Comparison of ENCODE assay signal across 8 mouse cellular contexts in genomic region chr19:14598690-14599288, GRCm38 (mm10). TPM values are rescaled to one million over a fixed set of nuclear protein-coding genes. Genes with fewer than 3 reads are reported as not detected.
A peak's percentile ranks its signal among the peaks of the same experiment; 100 is the strongest.
DNase-seq lines count a peak whose midpoint lies in the region; ATAC-seq lines count a peak whose summit lies in the region.

No protein-coding gene starts in this region.

- H3K4me3 ChIP-seq in kidney, embryonic 15.5 days (replicated peaks), result peak overlapping the region; percentile 95
- peak overlapping the region; percentile 46 for H3K4me3 ChIP-seq in midbrain, embryonic 14.5 days (replicated peaks; ENCODE audit: low read depth, low read length)

- peak overlapping the region; percentile 73 for H3K4me2 ChIP-seq in kidney, embryonic 15.5 days
- peak overlapping the region; percentile 72 for H3K4me2 ChIP-seq in midbrain, embryonic 14.5 days (ENCODE audit: low read length)

- peak overlapping the region; percentile 50 for H3K9ac ChIP-seq in kidney, embryonic 15.5 days
- H3K9ac ChIP-seq in midbrain, embryonic 14.5 days (replicated peaks; ENCODE audit: low read length), result peak overlapping the region; percentile 57

- WGBS in kidney, embryonic 15.5 days, result under 1% methylated on average over 46 of the region's 46 CpGs
- under 1% methylated on average over 46 of the region's 46 CpGs for WGBS in midbrain, embryonic 14.5 days

- no peaks in the 10 kb centered on the region for H3K9me3 ChIP-seq in kidney, embryonic 15.5 days (replicated peaks)
- H3K9me3 ChIP-seq in midbrain, embryonic 14.5 days (ENCODE audit: control insufficient read depth, low read length), result no peaks in the 10 kb centered on the region

- H3K27ac ChIP-seq in kidney, embryonic 15.5 days, result peak overlapping the region; percentile 93
- H3K27ac ChIP-seq in midbrain, embryonic 14.5 days (replicated peaks; ENCODE audit: low read depth, low read length), result peak overlapping the region; percentile 95

- intact Hi-C loops in left cerebral cortex, postnatal 10 days (cut with DNase I), result loop anchor here (2.0 to 10.0 kb wide), 5 partner anchors 72 to 1014 kb away; no protein-coding TSS in a partner anchor

- H3K4me1 ChIP-seq in kidney, embryonic 15.5 days, result peaks cover 37% of the 10 kb centered on the region
- peaks cover 22% of the 10 kb centered on the region for H3K4me1 ChIP-seq in midbrain, embryonic 14.5 days (ENCODE audit: control insufficient read depth, insufficient read depth, low read length)

- ATAC-seq in kidney, embryonic 15.5 days (replicated peaks; ENCODE audit: low FRiP score), result peak; percentile 48; the same call in 1 of the 2 replicates
- ATAC-seq in common myeloid progenitor, adult 5-6 weeks (replicated peaks; ENCODE audit: low read depth, poor library complexity, severe bottlenecking), result peak; percentile 17; the same call in 1 of the 2 replicates
- ATAC-seq in inflammation-experienced regulatory T-cells, adult 6 months, result peak; percentile 3
- ATAC-seq in midbrain, embryonic 14.5 days (ENCODE audit: low FRiP score, low TSS enrichment), result no peak; the same call in none of the 2 replicates

- H3K27me3 ChIP-seq in kidney, embryonic 15.5 days, result no peaks in the 10 kb centered on the region
- peaks cover 13% of the 10 kb centered on the region for H3K27me3 ChIP-seq in midbrain, embryonic 14.5 days (ENCODE audit: control insufficient read depth, insufficient read depth, low read length)

- no peak for DNase-seq in kidney, adult 18-20 months
- DNase-seq in midbrain, embryonic 14.5 days, result no peak
- DNase-seq in left cerebral cortex, postnatal 10 days (ENCODE audit: extremely low spot score in 1 of 2, low spot score in 2 of 2), result no peak
- no peak for DNase-seq in urinary bladder, postnatal 14 days (ENCODE audit: low spot score)
- no peak for DNase-seq in thymus, postnatal 0 days (ENCODE audit: low spot score)

- no peaks in the 10 kb centered on the region for H3K36me3 ChIP-seq in kidney, embryonic 15.5 days
- H3K36me3 ChIP-seq in midbrain, embryonic 14.5 days (ENCODE audit: control insufficient read depth, insufficient read depth, low read length), result no peaks in the 10 kb centered on the region

RNA-seq across cellular contexts. Expression of gene Tle4, which starts 0.9 kb away (rescaled TPM):
- 15.0 and 15.4 TPM in 2 replicates for polyA plus RNA-seq in kidney, embryonic 15.5 days (2015; fragmentation: Nextera tagmentation; extraction: Ambion mirVana)
- total RNA-seq in common myeloid progenitor, adult 5-6 weeks (2017), result 16.2 and 20.5 TPM in 2 replicates
- 10 to 100 TPM; 11.3 to 16.2 (median 15.2) TPM for polyA plus RNA-seq in inflammation-experienced regulatory T-cells, adult 6 months (2017; shearing (Covaris generic))
- polyA plus RNA-seq in midbrain, embryonic 14.5 days (2014; fragmentation: Nextera tagmentation; extraction: Ambion mirVana), result 34.5 and 39.6 TPM in 2 replicates
- 10 to 100 TPM; 40.6 to 46.4 TPM for total RNA-seq in left cerebral cortex, postnatal 10 days (2021)
- polyA plus RNA-seq in thymus, postnatal 0 days (2015; fragmentation: Nextera tagmentation; extraction: Ambion mirVana), result 10.0 and 11.8 TPM in 2 replicates
